Comparison of ENCODE assay signal across 8 mouse cellular contexts in genomic region chr10:83649037-83649436, GRCm38 (mm10). TPM values are rescaled to one million over a fixed set of nuclear protein-coding genes. Genes with fewer than 3 reads are reported as not detected.
A peak's percentile ranks its signal among the peaks of the same experiment; 100 is the strongest.
DNase-seq lines count a peak whose midpoint lies in the region; ATAC-seq lines count a peak whose summit lies in the region.

No protein-coding gene starts in this region.

- H3K36me3 ChIP-seq in heart, embryonic 16.5 days (ENCODE audit: control insufficient read depth, insufficient read depth), result no peaks in the 10 kb centered on the region
- H3K36me3 ChIP-seq in hindbrain, embryonic 16.5 days (ENCODE audit: control insufficient read depth, insufficient read depth, low read length), result no peaks in the 10 kb centered on the region
- H3K36me3 ChIP-seq in midbrain, embryonic 13.5 days, result no peaks in the 10 kb centered on the region

- peak overlapping the region; percentile 88 for H3K4me3 ChIP-seq in heart, embryonic 16.5 days (ENCODE audit: low read length)
- peak overlapping the region; percentile 76 for H3K4me3 ChIP-seq in hindbrain, embryonic 16.5 days (ENCODE audit: low read length)
- H3K4me3 ChIP-seq in midbrain, embryonic 13.5 days (replicated peaks), result peak overlapping the region; percentile 86

- H3K9me3 ChIP-seq in heart, embryonic 16.5 days (replicated peaks; ENCODE audit: control insufficient read depth, low read length), result peaks cover 2% of the 10 kb centered on the region; the same call in 1 of the 2 replicates
- no peaks in the 10 kb centered on the region for H3K9me3 ChIP-seq in hindbrain, embryonic 16.5 days (ENCODE audit: control insufficient read depth, low read length)
- no peaks in the 10 kb centered on the region for H3K9me3 ChIP-seq in midbrain, embryonic 13.5 days

- H3K27ac ChIP-seq in heart, embryonic 16.5 days (ENCODE audit: low read length), result peak overlapping the region; percentile 43; the same call in 1 of the 2 replicates
- H3K27ac ChIP-seq in hindbrain, embryonic 16.5 days (ENCODE audit: low read depth, low read length), result peak overlapping the region; percentile 67
- H3K27ac ChIP-seq in midbrain, embryonic 13.5 days, result no peak overlapping the region

- H3K27me3 ChIP-seq in heart, embryonic 16.5 days (ENCODE audit: control insufficient read depth, insufficient read depth, low read length), result no peaks in the 10 kb centered on the region
- no peaks in the 10 kb centered on the region for H3K27me3 ChIP-seq in hindbrain, embryonic 16.5 days (replicated peaks; ENCODE audit: control insufficient read depth, insufficient read depth, low read length)
- H3K27me3 ChIP-seq in midbrain, embryonic 13.5 days, result no peaks in the 10 kb centered on the region

- no peak for ATAC-seq in heart, embryonic 16.5 days (replicated peaks; ENCODE audit: extremely low read depth, insufficient read depth, low FRiP score)
- no peak; the same call in 1 of the 2 replicates for ATAC-seq in hindbrain, embryonic 16.5 days
- ATAC-seq in midbrain, embryonic 13.5 days, result peak; percentile 31

- whole genome bisulfite sequencing in heart, embryonic 16.5 days, result 26% methylated on average over 6 of the region's 6 CpGs
- WGBS in hindbrain, embryonic 16.5 days, result 35% methylated on average over 6 of the region's 6 CpGs
- 33% methylated on average over 6 of the region's 6 CpGs for WGBS in midbrain, embryonic 13.5 days

- DNase-seq in heart, adult 8-10 months (ENCODE audit: low spot score), result no peak
- peak; percentile 70 for DNase-seq in cerebellum, adult 9-11 months
- no peak for DNase-seq in left cerebral cortex, adult 9 months (ENCODE audit: low spot score in 2 of 2)
- no peak for DNase-seq in frontal cortex, postnatal 25 days (ENCODE audit: low spot score in 2 of 2)
- no peak for DNase-seq in adrenal gland, postnatal 4 days (ENCODE audit: low spot score in 2 of 2)

- peak overlapping the region; percentile 89 for H3K9ac ChIP-seq in heart, embryonic 16.5 days (ENCODE audit: low read length)
- H3K9ac ChIP-seq in hindbrain, embryonic 16.5 days (ENCODE audit: low read depth, low read length), result peak overlapping the region; percentile 85
- H3K9ac ChIP-seq in midbrain, embryonic 13.5 days (replicated peaks), result peak overlapping the region; percentile 89

- H3K4me2 ChIP-seq in heart, embryonic 16.5 days (ENCODE audit: low read depth, low read length), result peak overlapping the region; percentile 78
- peak overlapping the region; percentile 80 for H3K4me2 ChIP-seq in hindbrain, embryonic 16.5 days (ENCODE audit: low read length)
- peak overlapping the region; percentile 78 for H3K4me2 ChIP-seq in midbrain, embryonic 13.5 days (replicated peaks)

- H3K4me1 ChIP-seq in heart, embryonic 16.5 days (ENCODE audit: control insufficient read depth, insufficient read depth, low read length), result peaks cover 26% of the 10 kb centered on the region
- H3K4me1 ChIP-seq in hindbrain, embryonic 16.5 days (ENCODE audit: control insufficient read depth, insufficient read depth, low read depth, low read length), result peaks cover 20% of the 10 kb centered on the region
- peaks cover 33% of the 10 kb centered on the region for H3K4me1 ChIP-seq in midbrain, embryonic 13.5 days (replicated peaks)

RNA-seq across cellular contexts. Expression of gene Appl2, which starts 0.5 kb away (rescaled TPM):
- polyA plus RNA-seq in heart, embryonic 16.5 days (2015; fragmentation: Nextera tagmentation; extraction: Ambion mirVana), result 37.9 and 42.1 TPM in 2 replicates
- 10 to 100 TPM; 33.4 to 42.5 (median 39.3) TPM for total RNA-seq in heart, adult 8-10 months (2022)
- polyA plus RNA-seq in hindbrain, embryonic 16.5 days (2015; fragmentation: Nextera tagmentation; extraction: Ambion mirVana), result 54.6 and 59.0 TPM in 2 replicates
- polyA plus RNA-seq in midbrain, embryonic 13.5 days (2015; fragmentation: Nextera tagmentation; extraction: Ambion mirVana), result 44.7 and 49.8 TPM in 2 replicates
- 100 to 1,000 TPM; 103 to 116 TPM for total RNA-seq in adrenal gland, postnatal 4 days (2021)
